Mouse (Mus musculus) ES-Bruce4 (cell line): ENCODE measurements at regions not wholly inside any gene's neighbourhood (a gene's known extent, or its start where the extent isn't known, plus 50 kb on each side); places are given as distances from the start of the nearest gene placed in this dataset.

Experiments
- CTCF ChIP-seq: IDR thresholded peaks from one replicate; pipeline ENCODE4 v1.8.1; 2011; ENCODE audit warnings: low read depth, low read length
- EP300 ChIP-seq: IDR thresholded peaks from 2 replicates; pipeline ENCODE4 v1.6.1; 2011; ENCODE audit warnings: low read depth, low read length; ENCODE audit not compliant: insufficient read depth
- POLR2A ChIP-seq: IDR thresholded peaks from one replicate; pipeline ENCODE4 v1.8.1; 2011; ENCODE audit warnings: low read length; ENCODE audit not compliant: insufficient read depth

GRCm38 (mm10) chr3:53977379-53978080 lies 113.9 kb upstream of the Ufm1 start:
- TF ChIP-seq POLR2A (no peak), EP300 (no peak), CTCF (no peak)
